Mouse (Mus musculus) liver, adult 2 months (tissue): ENCODE measurements around the gene Rps6kb1.

Experiments used
- CTCF ChIP-seq: fragments of 200-500 bp; IDR thresholded peaks from 2 replicates; pipeline ENCODE4 v1.5.1; 2011; ENCODE audit warnings: low read depth, low read length, control low read depth
- POLR2A ChIP-seq: fragments of 200-500 bp; IDR thresholded peaks from 2 replicates; pipeline ENCODE4 v1.6.1; 2011; ENCODE audit warnings: low read length, control low read depth; ENCODE audit not compliant: insufficient read depth; ENCODE audit errors: extremely low read depth

- TF ChIP-seq CTCF, result no peak
- TF ChIP-seq POLR2A, result no peak
Observed at GRCm38 (mm10) chr11:86588583-86589298, 44.1 kb upstream of the Rps6kb1 start.
